ENCODE assay signal across 11 mouse cellular contexts in genomic region chr19:31967933-31968532, GRCm38 (mm10).
DNase-seq lines count a peak whose midpoint lies in the region; ATAC-seq and TF ChIP-seq lines count a peak whose summit lies in the region.
"Had no signal": no experiment of that assay in that cellular context is flagged by ENCODE, and none has a peak within 500 bp of the region (broad histone marks: within the 10 kb centered on the region; RNA-seq: fewer than 3 reads in every experiment).

No protein-coding gene starts in this region.

- peak; percentile 48 for ATAC-seq in megakaryocyte, adult 5-6 weeks (ENCODE audit: poor library complexity, severe bottlenecking)
- no peak for ATAC-seq in kidney, embryonic 14.5 days (ENCODE audit: low FRiP score, low TSS enrichment)

- peak; percentile 2 for DNase-seq in cerebellum, adult 9-10 months
- no peak for DNase-seq in cerebellum, adult 8-10 months
- DNase-seq in layer of hippocampus, adult 2 months (ENCODE audit: low spot score in 2 of 2) = peak in 1 of 2 experiments; percentile 15
- no peak for DNase-seq in layer of hippocampus, adult 8-10 months (ENCODE audit: low spot score in 2 of 2)
- peak; percentile 62 for DNase-seq in NIH3T3 (ENCODE audit: low read depth)
- no peak for DNase-seq in adrenal gland, adult 2 months
- DNase-seq: cerebellum, adult 11-12 months; gastrocnemius, postnatal 36 days had no signal

- H3K4me3 ChIP-seq in layer of hippocampus, adult 2 months = no peak overlapping the region
- H3K4me3 ChIP-seq in kidney, embryonic 14.5 days (ENCODE audit: low read length) = no peak overlapping the region
- H3K4me3 ChIP-seq: midbrain, embryonic 12.5 days had no signal

- H3K36me3 ChIP-seq in kidney, embryonic 14.5 days (ENCODE audit: control insufficient read depth, insufficient read depth, low read length) = no peaks in the 10 kb centered on the region
- H3K36me3 ChIP-seq: midbrain, embryonic 12.5 days had no signal

- no peaks in the 10 kb centered on the region for H3K27me3 ChIP-seq in kidney, embryonic 14.5 days (ENCODE audit: control insufficient read depth, insufficient read depth, low read length)
- H3K27me3 ChIP-seq: midbrain, embryonic 12.5 days had no signal

- no peaks in the 10 kb centered on the region for H3K4me1 ChIP-seq in kidney, embryonic 14.5 days (ENCODE audit: control insufficient read depth, insufficient read depth, low read length)
- H3K4me1 ChIP-seq: midbrain, embryonic 12.5 days had no signal

- H3K27ac ChIP-seq in layer of hippocampus, adult 2 months = no peak overlapping the region
- no peak overlapping the region for H3K27ac ChIP-seq in kidney, embryonic 14.5 days (ENCODE audit: low read depth, low read length)
- H3K27ac ChIP-seq: midbrain, embryonic 12.5 days had no signal

- no peaks in the 10 kb centered on the region for H3K9me3 ChIP-seq in kidney, embryonic 14.5 days (ENCODE audit: control insufficient read depth, low read length)
- H3K9me3 ChIP-seq: midbrain, embryonic 12.5 days had no signal

- no peak overlapping the region for H3K9ac ChIP-seq in kidney, embryonic 14.5 days (ENCODE audit: low read depth, low read length)
- H3K9ac ChIP-seq: midbrain, embryonic 12.5 days had no signal

- peak; percentile 76 for TF ChIP-seq CTCF in layer of hippocampus, adult 2 months (conservative IDR thresholded peaks at IDR 0.05)

- H3K4me2 ChIP-seq in kidney, embryonic 14.5 days (replicated peaks; ENCODE audit: low read depth, low read length) = no peak overlapping the region
- H3K4me2 ChIP-seq: midbrain, embryonic 12.5 days had no signal

- 74% methylated on average over 5 of the region's 5 CpGs for WGBS in kidney, embryonic 14.5 days

Comparison
In these comparisons a context has a peak if more than half of its experiments do, and no peak if none do; other contexts are left out.
1. DNase-seq: peak in cerebellum, adult 9-10 months (single experiment) and NIH3T3 (single experiment); none in cerebellum, adult 8-10 months (single experiment), layer of hippocampus, adult 8-10 months (0 of 2) and adrenal gland, adult 2 months (single experiment).